Mouse (Mus musculus): ENCODE measurements around the gene Gm9774.

Gene Gm9774

DNA sequence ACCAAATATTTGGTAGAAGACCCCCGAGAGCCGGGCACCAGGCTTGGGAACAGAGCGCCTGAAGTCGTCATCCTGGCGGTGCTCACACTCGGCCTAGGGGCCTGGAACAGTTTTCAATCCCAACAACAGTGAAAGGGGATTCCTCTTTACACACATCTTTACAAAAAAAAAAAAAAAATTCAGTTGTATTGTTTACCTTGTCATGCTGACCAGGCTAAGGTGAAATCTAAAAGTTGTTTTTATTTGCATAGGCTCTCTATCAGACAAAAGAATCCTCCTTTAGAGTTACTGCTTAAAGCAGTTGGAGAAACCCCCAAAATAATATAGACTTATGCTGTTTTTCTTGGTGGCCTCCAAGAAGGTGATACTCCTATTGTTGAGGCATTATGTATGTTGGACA lies at the start of gene Gm9774:
Gm9774 (minus strand) TSS at position 101 of the 400 bp plus-strand sequence.
- DNase-seq: no peak

DNA sequence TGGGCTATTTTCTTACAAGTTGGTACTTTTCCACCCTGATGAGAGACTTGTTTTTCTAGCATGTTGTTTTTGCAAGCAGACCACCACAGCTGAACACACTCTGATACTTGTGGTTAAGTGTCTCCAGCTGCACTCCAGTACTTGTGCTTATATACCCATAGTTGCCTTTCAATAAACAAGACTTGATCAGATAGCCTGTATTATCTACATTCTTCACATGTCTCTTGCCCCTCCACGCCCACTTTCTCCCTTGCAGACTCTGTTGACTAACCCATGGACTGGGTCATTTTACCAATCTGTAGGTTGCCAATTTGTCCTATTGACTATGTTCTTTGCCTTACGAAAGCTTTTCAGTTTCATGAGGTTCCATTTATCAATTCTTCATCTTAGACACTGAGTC lies 40.9 kb upstream of the Gm9774 start:
- no peak for DNase-seq

DNA sequence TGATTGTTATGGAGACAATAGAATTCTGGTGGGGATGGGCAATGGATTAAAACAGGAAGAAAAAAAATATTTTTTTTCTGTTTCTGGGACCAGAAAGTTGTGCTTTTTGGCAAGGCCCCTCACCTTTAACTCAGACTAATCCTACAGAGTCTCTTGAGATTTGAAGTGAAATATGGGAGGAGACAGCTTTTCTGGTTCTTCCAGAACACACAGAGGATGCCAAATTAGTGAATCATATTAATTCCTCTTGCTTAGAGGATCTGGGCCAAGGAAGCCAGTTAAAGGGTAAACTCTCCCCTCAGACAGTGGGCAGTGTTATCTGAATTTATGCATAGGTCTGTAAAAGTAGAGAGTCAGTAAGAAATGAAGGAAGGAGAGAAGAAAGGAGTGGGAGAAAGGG lies 38.2 kb upstream of the Gm9774 start:
- no peak for DNase-seq

DNA sequence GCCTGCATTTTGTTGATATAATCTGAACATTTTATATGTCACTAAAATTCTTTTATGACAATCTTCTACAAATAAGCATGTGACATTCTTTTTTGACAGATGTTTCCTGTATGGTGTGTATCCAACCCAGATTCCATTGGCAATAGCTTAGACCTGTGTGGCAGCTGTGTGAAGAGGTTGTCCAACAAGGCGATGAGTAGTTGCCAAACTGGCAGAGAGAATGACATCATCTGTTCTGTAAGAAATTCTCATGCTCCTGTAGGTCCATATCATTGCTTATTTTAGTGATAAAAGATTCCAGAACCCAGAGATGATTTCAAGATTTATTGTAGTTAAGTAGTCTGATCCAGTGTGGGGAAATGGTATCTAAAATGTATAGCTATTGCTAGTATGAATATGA lies 37.4 kb upstream of the Gm9774 start:
- DNase-seq: no peak

DNA sequence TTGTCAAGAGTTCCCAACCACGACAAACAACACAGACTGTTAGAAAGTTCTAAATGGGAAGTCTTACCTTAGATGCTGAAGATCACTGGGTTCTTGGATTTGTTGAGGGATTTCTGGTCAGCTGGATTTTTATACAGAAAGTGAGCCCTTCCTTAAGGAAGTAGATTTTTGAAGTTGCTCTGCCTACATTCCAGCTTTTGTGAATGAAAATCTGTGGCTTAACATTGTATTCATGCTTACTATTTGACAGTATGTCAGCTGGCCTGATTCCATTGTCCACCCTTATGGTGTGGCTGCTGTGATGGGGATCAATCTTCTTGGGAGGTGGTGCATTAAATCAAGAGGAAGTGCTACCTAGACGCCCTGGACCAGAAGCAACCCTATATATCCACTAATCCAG lies 29.4 kb upstream of the Gm9774 start, which contains the start of gene Sprr3:
Sprr3 (minus strand) TSS at position 101 of the 400 bp plus-strand sequence.
- no peak for DNase-seq

DNA sequence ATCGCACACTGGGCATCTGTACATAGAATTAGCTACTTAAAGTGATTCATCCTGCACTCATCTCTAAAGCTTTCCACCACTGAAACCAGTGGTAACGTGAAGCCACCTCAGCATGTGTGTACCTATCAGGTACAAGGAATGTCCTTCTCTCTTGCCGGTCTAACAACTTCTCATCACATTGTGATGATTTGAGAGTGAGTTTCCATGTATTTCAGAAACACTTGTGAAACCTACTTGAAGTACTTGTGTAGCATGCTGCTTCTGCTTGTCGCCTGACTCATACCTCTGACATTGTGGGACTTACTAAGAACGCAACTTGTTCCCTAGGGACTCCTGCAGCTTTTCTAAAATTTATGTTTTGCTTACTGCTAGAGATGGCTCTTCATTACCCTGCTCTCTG lies 25.9 kb upstream of the Gm9774 start:
- DNase-seq: no peak

DNA sequence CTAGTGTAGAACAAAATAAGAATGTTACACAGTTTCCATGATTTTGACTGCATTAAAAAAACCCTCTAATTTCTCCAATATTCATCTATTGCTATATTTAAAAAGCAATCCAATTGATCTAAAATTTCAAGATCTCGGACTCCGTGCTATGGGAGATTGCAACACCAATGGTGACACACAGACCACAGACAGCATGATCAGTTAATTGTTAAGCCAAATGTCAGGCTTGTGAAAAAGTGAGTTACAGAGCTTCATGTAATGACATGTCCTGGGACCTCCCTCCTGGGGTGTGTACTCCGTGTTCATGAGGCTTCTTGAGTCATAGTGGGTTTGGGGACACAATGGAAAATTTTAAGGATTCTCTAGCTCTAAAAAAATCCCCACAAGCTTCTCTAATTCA lies 11.0 kb upstream of the Gm9774 start:
- DNase-seq: no peak

DNA sequence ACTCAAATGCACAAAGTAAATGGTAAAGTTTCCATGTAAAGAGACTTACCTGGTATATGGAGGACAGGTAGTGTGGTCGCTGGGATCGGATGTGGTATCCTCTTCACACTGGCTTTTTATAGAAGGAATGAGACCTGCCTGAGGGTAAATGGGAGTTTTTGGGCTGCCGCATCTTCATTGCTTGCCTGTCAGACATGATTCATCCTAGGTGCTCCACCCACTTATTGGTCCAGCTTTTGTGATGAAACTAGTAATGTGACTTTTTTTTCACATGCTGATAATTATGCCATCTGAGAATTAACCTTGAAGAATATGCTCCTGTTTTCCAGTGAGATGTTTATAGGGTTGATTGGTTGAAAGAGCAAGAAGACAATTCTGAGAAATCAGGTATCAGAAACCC lies 9.5 kb upstream of the Gm9774 start, which contains the start of gene Sprr1b:
Sprr1b (minus strand) TSS at position 101 of the 400 bp plus-strand sequence.
- no peak for DNase-seq

DNA sequence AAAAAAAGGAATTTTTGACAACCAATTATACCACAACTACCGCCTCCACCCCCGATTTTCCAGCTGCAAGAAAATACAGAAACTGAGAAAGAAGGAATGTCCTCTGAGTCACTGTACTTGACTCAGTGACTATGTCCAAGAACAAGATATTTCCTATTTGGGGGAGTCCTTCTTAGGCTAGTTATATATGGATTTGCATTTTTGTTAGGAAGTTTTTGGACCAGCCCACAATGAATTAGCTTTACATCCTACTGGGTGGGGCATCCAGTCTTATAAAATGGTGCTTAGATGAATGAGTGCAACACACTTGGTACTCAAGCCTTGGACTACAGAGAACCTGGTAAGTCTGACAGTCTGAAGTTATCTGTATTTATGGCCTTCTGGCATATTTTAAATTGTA lies 3.1 kb upstream of the Gm9774 start, which contains the start of gene Sprr2k:
Sprr2k (plus strand) TSS at position 301 of the 400 bp plus-strand sequence.
- no peak for DNase-seq

DNA sequence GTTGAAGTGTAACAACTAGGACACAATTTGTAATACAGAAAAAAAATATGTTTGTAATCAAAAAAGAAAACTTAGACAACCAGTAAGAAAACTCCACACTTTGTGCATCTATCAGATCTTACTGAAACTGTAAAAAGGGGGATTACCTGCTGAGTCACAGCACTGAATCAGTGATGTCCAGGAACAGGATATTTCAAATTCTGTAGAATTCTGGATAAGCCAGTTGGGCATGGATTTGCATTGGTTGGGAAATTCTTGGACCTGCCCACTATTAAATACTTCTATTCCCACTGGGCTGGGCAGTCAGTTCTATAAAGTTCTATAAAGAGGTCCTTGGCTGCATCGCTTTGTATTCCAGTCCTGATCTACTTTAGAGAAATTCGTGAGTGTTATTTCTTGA lies 11.4 kb downstream of the Gm9774 start, which contains the start of gene Sprr2j-ps:
Sprr2j-ps (plus strand) TSS at position 301 of the 400 bp plus-strand sequence.
- DNase-seq: no peak

DNA sequence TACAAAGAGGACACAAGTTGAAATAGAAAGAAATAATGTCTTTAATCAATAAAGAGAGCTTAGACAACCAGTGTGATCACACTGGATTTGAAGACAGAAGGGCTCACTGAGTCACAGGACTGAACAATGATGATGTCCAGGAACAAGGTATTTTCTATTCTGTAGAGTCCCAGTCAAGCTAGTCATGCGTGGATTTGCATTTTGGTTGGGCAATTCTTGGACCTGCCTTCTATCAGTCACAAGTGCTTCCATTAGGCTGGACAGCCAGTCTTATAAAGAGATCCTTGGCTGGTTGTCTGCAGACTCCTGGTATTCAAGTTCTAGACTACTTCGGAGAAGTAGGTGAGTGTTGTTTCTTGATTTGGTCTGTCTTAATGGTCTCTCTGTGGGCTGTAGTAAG lies 21.5 kb downstream of the Gm9774 start, which contains the start of gene Sprr2i:
Sprr2i (plus strand) TSS at position 301 of the 400 bp plus-strand sequence.
- DNase-seq: no peak

DNA sequence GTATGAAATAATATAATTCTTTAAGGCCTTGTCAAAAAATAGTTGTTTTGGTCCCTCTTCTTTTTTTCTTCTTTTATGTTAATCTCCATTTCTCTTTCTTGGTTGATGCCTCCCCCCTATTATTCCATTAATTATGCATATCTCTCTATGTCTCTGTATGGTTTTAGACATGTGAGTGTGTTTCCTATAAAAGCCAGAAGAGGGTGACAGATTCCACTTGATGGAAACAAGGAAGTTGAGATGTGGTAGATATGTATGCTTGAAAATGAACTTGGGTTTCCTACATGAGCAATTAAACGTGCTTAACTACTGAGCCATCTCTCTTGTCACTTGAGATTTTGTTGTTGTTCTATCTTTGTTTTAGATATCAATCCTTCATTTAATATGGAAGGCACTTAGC lies 34.9 kb downstream of the Gm9774 start:
- DNase-seq: no peak

DNA sequence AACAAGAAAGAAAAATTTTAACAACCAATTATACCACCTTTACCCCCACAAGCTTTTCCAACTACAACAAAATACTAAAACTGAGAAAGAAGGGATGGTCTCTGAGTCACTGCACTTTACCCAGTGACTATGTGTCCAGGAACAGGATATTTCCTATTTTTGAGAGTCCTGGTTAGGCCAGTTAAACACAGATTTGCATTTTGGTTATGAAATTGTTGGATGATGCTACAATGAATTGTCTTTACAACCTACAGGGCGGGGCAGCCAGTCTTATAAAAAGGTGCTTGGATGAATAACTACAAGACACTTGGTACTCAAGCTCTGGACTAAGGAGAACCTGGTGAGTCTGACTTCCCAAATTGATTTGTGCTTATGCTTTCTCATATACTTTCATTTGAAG lies 43.8 kb downstream of the Gm9774 start, which contains the start of gene Sprr2h:
Sprr2h (plus strand) TSS at position 301 of the 400 bp plus-strand sequence.
- no peak for DNase-seq
